20 mouse cellular contexts compared by ENCODE assay signal in the genomic region with DNA sequence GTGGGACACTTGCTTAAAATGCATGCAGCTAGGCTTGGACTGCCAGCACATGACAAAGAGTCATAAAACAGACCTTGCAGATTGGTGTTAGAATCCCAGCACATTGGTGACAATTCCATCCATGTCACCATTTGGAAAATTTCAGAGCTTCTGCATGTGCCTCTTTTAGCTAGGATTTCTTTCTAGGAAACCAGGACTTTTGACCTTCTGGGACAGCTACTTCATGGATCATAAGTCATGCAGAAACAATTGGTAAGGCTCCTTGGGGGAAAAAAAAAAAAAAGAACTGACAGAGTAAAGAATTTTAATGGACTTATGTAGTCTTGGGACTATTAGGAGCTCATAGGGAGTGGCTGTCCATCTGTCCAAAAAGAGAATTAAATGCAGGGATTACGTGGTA. TPM values are rescaled to one million over a fixed set of nuclear protein-coding genes. Genes with fewer than 3 reads are reported as not detected.
"Had no signal": no experiment of that assay in that cellular context is flagged by ENCODE, and none has a peak within 500 bp of the region (broad histone marks: within the 10 kb centered on the region; RNA-seq: fewer than 3 reads in every experiment).

No protein-coding gene starts in this region.

- H3K9ac ChIP-seq: lung, embryonic 14.5 days; midbrain, embryonic 13.5 days; midbrain, embryonic 15.5 days; neural tube, embryonic 13.5 days; neural tube, embryonic 15.5 days had no signal

- H3K27ac ChIP-seq: midbrain, embryonic 10.5 days; midbrain, embryonic 13.5 days; midbrain, embryonic 15.5 days; neural tube, embryonic 13.5 days; neural tube, embryonic 15.5 days had no signal

- ATAC-seq: midbrain, embryonic 13.5 days; midbrain, embryonic 15.5 days had no signal

- DNase-seq: lung, adult 18-20 months; lung, embryonic 14.5 days; lung, postnatal 10 days; lung, postnatal 4 days; retina, postnatal 1 day; right cerebral cortex, adult 18-20 months; right cerebral cortex, postnatal 25 days; right cerebral cortex, postnatal 4 days; spleen, adult 18-20 months; thymus, adult 18-20 months; thymus, postnatal 14 days; thymus, postnatal 36 days had no signal

- H3K4me2 ChIP-seq: lung, embryonic 14.5 days; midbrain, embryonic 13.5 days; midbrain, embryonic 15.5 days; neural tube, embryonic 13.5 days; neural tube, embryonic 15.5 days had no signal

- H3K9me3 ChIP-seq: midbrain, embryonic 10.5 days; midbrain, embryonic 13.5 days; midbrain, embryonic 15.5 days; neural tube, embryonic 13.5 days; neural tube, embryonic 15.5 days had no signal

- H3K4me3 ChIP-seq: midbrain, embryonic 10.5 days; midbrain, embryonic 13.5 days; midbrain, embryonic 15.5 days; myocyte; neural tube, embryonic 13.5 days; neural tube, embryonic 15.5 days had no signal

- H3K27me3 ChIP-seq: midbrain, embryonic 13.5 days; midbrain, embryonic 15.5 days; neural tube, embryonic 13.5 days; neural tube, embryonic 15.5 days had no signal

RNA-seq across cellular contexts. Expression of a gene that starts 3.8 kb away (rescaled TPM):
- polyA plus RNA-seq: liver, embryonic 16.5 days; small intestine, adult 2 months had no signal
